Mouse (Mus musculus) lung, postnatal 0 days (tissue): ENCODE data around the gene Fcmr.

Experiments used
- CTCF ChIP-seq: IDR thresholded peaks from 2 replicates; pipeline ENCODE4 v1.5.1; 2016; ENCODE audit warnings: antibody characterized with exemption, mild to moderate bottlenecking
- EP300 ChIP-seq: IDR thresholded peaks from 2 replicates; pipeline ENCODE4 v1.6.1; 2016; ENCODE audit warnings: antibody characterized with exemption, mild to moderate bottlenecking, control low read depth

DNA sequence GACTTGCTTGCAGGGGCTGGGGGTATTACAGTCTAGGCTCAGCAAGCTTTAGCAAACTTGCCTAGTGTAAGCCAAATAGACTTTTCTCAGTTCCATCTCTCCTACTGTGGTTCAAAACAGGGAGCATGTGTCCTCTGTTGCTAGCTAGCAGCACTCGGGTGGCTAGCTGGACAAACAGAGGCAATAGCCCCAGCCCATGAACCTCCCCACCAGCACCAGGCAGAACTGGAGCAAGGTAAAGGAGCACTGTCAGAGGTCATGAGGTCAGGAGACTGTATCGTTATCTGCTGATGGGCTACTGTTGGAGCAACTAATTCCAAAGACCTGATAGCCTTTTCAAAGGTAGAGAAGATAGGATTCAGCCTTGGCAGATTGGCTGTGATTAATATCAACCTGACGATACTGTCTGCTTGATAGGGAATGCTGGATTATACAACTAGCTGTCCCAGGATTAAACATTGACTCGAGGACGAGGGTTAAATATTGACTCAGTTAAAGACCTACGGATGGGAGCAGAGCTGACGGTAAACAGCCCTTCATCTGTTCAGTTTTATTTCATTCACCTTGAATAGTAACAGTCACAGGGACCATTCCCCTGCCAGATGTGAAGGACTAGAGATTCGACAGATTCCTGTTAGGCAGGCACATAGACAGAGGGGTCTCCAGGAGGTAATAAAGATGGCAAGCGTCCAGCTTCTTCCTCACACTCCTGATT lies 43.4 kb upstream of the Fcmr start:
- TF ChIP-seq CTCF = no peak
- no peak for TF ChIP-seq EP300
